Mouse (Mus musculus) forebrain, postnatal 0 days (tissue): ENCODE measurements at regions not wholly inside any gene's neighbourhood (a gene's known extent, or its start where the extent isn't known, plus 50 kb on each side); places are given as distances from the start of the nearest gene placed in this dataset.

Experiments
- ATAC-seq: fragments of 200-750 bp; cut with Nextera tagmentation; 2 replicates; pipeline ENCODE4 v1.8.0; 2017; ENCODE audit warnings: mild to moderate bottlenecking, moderate library complexity
- DNase-seq: peaks from one replicate; pipeline ENCODE4 v3.0.0-alpha.2; 2015
- H3K27ac ChIP-seq: fragments of 300-500 bp; sonication (generic); 2 replicates; pipeline ENCODE4 v1.5.1; 2014; ENCODE audit warnings: low read depth, mild to moderate bottlenecking, antibody characterized with exemption, low read length, moderate library complexity, mixed read lengths
- H3K27me3 ChIP-seq: fragments of 300-500 bp; sonication (generic); 2 replicates; pipeline ENCODE4 v1.6.1; 2014; ENCODE audit warnings: mild to moderate bottlenecking, low read length, mixed read lengths; ENCODE audit not compliant: insufficient read depth
- H3K36me3 ChIP-seq: fragments of 300-500 bp; sonication (generic); 2 replicates; pipeline ENCODE4 v1.6.1; 2014; ENCODE audit warnings: mild to moderate bottlenecking, moderate library complexity; ENCODE audit not compliant: insufficient read depth
- H3K4me1 ChIP-seq: fragments of 300-500 bp; sonication (generic); 2 replicates; pipeline ENCODE4 v1.6.1; 2014; ENCODE audit warnings: antibody characterized with exemption; ENCODE audit not compliant: insufficient read depth
- H3K4me2 ChIP-seq: fragments of 300-500 bp; sonication (generic); 2 replicates; pipeline ENCODE4 v1.6.1; 2014; ENCODE audit warnings: low read depth, mild to moderate bottlenecking, moderate library complexity
- H3K4me3 ChIP-seq: fragments of 300-500 bp; sonication (generic); 2 replicates; pipeline ENCODE4 v1.5.1; 2014; ENCODE audit warnings: low read depth, low read length, mixed read lengths
- H3K9ac ChIP-seq: fragments of 300-500 bp; sonication (generic); 2 replicates; pipeline ENCODE4 v1.6.1; 2014; ENCODE audit warnings: mild to moderate bottlenecking
- H3K9me3 ChIP-seq: fragments of 300-500 bp; sonication (generic); 2 replicates; pipeline ENCODE4 v1.6.1; 2016; ENCODE audit warnings: low read length
- CTCF ChIP-seq: sonication (generic); IDR thresholded peaks from 2 replicates; pipeline ENCODE4 v1.5.1; 2016; ENCODE audit warnings: antibody characterized with exemption, control low read depth, low read depth
- WGBS: fragments of 180-500 bp; shearing (Covaris S2); extraction: QIAGEN DNeasy Blood & Tissue Kit; methylation state at CpG from one replicate; pipeline ENCODE4 v1.1.7; 2014; 5-methylcytosine and 5-hydroxymethylcytosine counted together

DNA sequence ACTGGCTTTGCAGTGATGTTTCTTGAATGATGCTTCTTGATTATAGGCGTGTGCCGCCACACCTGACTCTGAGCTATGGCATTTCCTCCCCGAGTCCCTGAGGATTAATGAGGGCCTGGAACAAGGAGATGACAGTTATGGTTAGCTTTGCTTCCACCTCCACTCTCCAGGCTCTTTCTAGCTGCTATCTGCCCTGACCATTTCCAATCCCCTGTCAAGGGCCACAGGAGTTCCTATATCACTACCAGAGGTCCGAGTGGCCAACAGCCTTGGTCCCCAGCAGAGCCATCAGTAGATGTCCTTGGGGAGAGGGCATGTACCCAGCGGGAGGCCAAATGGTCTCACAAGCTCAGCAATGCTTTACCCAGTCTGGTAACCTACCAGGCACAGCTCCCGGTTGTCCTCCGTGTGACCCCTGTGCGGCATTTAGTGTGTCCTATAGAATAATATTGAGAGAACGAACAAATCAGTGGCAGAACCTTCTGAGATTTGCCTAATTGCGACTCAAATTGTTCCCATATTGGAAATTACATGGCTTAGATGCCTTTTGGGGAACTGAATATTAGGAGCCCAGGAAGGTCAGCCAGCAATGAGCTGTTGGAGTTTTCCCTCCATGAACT, 98.2 kb downstream of the Ttc32 start:
- H3K4me1 ChIP-seq = no peaks in the 10 kb centered on the region
- WGBS = 89% methylated on average over 10 of the region's 10 CpGs
- DNase-seq = no peak

DNA sequence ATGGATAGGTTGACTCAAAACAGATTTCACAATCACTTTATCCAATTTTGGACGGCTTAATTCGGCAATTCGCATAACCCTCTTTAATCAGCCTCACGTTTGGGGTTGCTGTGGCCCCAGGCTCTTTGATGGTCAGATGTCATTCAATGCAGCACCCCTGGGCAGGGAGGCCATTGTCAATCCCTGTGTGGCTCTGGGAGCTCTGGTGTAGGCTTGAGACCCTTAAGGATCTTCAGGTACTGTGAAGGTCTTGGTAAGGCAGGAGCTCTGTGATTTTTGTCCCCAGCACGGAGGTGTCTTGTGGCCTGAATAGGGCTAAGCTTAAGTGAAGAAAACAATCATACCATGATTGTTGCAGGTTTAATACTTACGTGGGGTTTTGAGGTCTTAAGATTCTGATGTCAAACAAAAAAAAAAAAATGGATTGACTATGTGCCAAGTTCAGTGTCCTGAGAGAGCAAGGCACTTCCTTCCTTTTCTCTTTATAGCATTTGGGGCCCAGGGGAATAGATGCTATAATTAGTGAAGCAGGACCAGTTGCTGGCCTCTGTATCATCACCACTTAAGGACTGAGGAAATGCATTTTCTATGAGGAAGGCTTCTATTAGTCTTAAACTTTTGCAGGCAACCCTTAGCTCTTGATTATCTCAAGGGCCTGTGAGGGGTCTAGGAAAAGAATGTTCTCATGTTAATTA, 98.9 kb downstream of the Ttc32 start:
- Histone ChIP-seq H3K9me3 (no peaks in the 10 kb centered on the region), H3K27me3 (no peaks in the 10 kb centered on the region), H3K27ac (no peak overlapping the region), H3K4me1 (no peaks in the 10 kb centered on the region), H3K9ac (no peak overlapping the region), H3K4me3 (no peak overlapping the region), H3K4me2 (no peak overlapping the region), H3K36me3 (no peaks in the 10 kb centered on the region)
- ATAC-seq = no peak
- 69% methylated on average over 6 of the region's 6 CpGs for whole genome bisulfite sequencing
- no peak for TF ChIP-seq CTCF
- DNase-seq = no peak

More for the DNA sequence above, 98.2 kb downstream of the Ttc32 start:
- H3K9me3 ChIP-seq = no peaks in the 10 kb centered on the region
- H3K27me3 ChIP-seq = no peaks in the 10 kb centered on the region
- TF ChIP-seq CTCF = no peak
- H3K36me3 ChIP-seq = no peaks in the 10 kb centered on the region
- no peak overlapping the region for H3K4me2 ChIP-seq
- H3K27ac ChIP-seq = no peak overlapping the region
- ATAC-seq = no peak
- H3K9ac ChIP-seq = no peak overlapping the region
- H3K4me3 ChIP-seq = no peak overlapping the region

DNA sequence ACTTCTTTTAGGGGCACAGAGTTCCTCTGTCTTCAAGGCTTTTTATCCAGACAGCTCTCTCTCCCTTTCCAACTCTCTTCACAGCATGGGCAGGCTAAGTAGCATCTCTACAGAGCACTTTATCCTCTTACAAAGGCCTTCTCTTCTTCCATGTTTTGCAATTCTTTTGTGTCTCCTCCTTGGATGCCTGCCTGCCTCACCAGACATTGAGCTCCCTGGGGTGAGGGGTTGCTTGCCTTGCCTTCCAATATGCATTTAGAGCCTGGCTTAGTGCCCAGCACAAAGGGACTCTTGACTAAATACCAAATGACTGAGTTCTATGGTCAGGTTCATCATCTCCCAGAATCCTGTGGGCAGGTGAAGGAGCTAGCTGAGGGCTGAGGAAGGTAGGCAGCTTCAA, 102.8 kb downstream of the Ttc32 start:
- Histone ChIP-seq H3K9me3 (no peaks in the 10 kb centered on the region), H3K27me3 (no peaks in the 10 kb centered on the region), H3K4me3 (no peak overlapping the region), H3K36me3 (no peaks in the 10 kb centered on the region), H3K4me1 (no peaks in the 10 kb centered on the region), H3K9ac (no peak overlapping the region), H3K4me2 (no peak overlapping the region), H3K27ac (no peak overlapping the region)
- DNase-seq (no peak), ATAC-seq (no peak)
- TF ChIP-seq CTCF = no peak

DNA sequence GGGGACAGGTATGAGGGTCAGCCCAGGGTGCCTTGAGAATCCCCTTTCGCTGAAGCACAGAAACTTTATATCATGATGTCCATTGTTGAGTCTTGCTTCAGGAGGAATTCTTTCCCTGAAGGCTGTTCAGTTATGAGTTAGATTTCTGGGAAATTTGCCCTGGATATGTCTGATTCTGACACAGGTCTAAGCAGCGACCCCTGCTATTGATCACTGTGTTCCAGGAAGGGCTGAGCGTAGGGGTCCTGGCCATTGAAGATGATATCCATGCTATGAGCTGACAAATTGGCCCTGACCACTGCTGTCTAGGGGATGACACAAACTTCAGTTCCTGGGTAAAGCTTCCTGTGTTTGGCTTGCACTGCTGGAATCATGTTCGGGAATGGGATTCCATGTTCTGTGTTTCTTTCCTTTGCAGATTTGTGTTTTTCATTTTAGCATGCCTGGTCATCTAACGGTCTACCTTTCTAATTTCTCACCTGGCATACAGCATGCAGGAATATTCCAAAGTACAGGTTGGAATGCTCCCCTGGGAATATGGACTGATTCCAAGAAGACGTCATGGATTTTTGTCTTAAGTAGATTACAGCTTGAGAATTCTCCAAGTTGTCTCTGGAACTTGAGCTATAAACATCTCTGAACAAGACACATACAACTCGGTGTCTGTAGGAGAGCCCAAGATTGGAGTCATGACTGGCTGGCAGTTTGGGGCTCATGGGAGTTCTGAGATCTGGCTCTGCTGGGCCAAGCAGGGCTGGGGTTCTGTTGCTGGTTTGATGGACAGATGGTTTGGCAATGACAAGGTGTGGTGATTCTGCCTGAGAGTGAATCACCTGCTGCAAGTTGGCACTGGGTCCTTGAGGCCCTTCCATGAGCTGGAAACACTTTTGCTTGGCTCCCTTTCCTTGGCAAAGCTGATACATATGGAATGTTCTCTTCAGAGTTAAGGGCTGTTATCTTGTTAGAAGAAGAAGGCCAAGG, 104.4 kb downstream of the Ttc32 start:
- 90% methylated on average over 7 of the region's 7 CpGs for WGBS
- Histone ChIP-seq H3K9me3 (no peaks in the 10 kb centered on the region), H3K36me3 (no peaks in the 10 kb centered on the region), H3K27ac (no peak overlapping the region), H3K4me2 (no peak overlapping the region), H3K9ac (no peak overlapping the region), H3K4me1 (no peaks in the 10 kb centered on the region), H3K27me3 (no peaks in the 10 kb centered on the region), H3K4me3 (no peak overlapping the region)
- TF ChIP-seq CTCF = no peak
- DNase-seq (no peak), ATAC-seq (no peak)

DNA sequence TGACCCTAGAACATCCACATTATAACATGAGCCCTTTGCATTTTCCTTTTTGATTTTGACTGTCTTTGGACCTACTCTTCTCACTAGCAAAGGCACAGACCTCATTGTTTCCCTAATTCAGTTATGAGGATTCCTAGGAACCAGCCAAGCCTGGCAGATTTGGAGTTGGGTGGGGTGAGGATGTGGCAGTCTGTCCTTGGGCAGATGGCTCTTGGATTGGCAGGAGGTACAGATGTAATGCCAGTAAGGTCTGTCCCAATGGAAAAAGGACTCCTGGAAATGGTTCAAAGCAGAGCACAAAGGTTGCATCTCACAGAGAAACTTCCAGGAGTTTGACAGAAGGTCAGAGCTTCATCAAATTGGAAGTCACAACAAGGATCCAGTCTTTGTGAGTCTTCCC, 121.2 kb downstream of the Ttc32 start:
- Histone ChIP-seq H3K4me2 (no peak overlapping the region), H3K9ac (no peak overlapping the region), H3K4me1 (no peaks in the 10 kb centered on the region), H3K36me3 (no peaks in the 10 kb centered on the region), H3K4me3 (no peak overlapping the region), H3K27me3 (no peaks in the 10 kb centered on the region), H3K27ac (no peak overlapping the region), H3K9me3 (no peaks in the 10 kb centered on the region)
- DNase-seq (no peak), ATAC-seq (no peak)
- TF ChIP-seq CTCF = no peak

DNA sequence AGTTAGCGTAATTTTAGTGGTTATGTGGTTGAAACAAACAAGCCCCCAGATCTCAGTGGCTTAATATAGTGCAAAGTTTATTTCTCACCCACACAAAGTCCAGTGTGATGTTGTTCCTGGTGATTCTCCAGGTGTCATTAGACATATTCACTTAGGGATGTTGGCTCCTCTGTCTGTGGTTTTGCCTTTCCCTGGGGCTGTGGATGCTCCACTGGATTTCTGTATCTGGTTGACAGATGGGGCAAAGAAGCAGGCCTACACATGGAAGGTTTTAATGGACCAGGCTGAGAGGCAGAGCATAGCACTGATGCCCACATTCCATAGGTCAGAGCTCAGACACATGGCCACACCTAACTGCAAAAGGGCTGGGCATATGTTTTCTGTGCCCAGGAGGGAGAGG, 121.6 kb downstream of the Ttc32 start:
- Histone ChIP-seq H3K4me3 (no peak overlapping the region), H3K27ac (no peak overlapping the region), H3K4me1 (no peaks in the 10 kb centered on the region), H3K9ac (no peak overlapping the region), H3K9me3 (no peaks in the 10 kb centered on the region), H3K4me2 (no peak overlapping the region), H3K36me3 (no peaks in the 10 kb centered on the region), H3K27me3 (no peaks in the 10 kb centered on the region)
- WGBS = 70% methylated on average over 1 of the region's 1 CpGs
- TF ChIP-seq CTCF = no peak
- DNase-seq = no peak
- no peak for ATAC-seq

DNA sequence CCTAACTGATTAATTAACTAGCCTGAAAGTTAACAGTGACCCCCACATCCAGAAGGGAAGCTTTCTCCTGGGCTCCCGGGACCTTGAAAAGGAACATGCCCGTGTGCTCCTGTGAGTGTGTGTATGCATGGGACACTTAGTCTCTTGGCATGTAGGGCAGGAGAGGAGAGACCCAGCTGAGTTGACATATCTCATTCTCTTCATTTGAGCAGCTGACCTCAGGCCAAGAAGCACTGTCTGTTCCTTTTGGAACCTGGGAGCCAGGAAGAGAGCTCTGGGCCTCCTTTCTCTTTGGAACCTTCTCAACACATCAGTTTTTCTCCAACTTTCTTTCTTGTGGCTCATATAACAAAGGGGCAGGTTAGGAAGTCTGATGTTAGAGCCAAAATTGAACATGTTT, 124.7 kb downstream of the Ttc32 start:
- ATAC-seq (no peak), DNase-seq (no peak)
- Histone ChIP-seq H3K4me2 (no peak overlapping the region), H3K4me1 (no peaks in the 10 kb centered on the region), H3K4me3 (no peak overlapping the region), H3K27ac (no peak overlapping the region), H3K36me3 (no peaks in the 10 kb centered on the region), H3K9me3 (no peaks in the 10 kb centered on the region), H3K27me3 (no peaks in the 10 kb centered on the region), H3K9ac (no peak overlapping the region)
- no peak for TF ChIP-seq CTCF
- 89% methylated on average over 2 of the region's 2 CpGs for WGBS
